Mouse (Mus musculus) spleen, postnatal 10 days (tissue): ENCODE results near the gene Wnt6.

Experiments
- DNase-seq, 2 experiments: peaks; one replicate each; pipeline ENCODE4 v3.0.0; 2021 to 2022; ENCODE audit warnings: low spot score in 2 of 2

The Wnt6 gene

DNA sequence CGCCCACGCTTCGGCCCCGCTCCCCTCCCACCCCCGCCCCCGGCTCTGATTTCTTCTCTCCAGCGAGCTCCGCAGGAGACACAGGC is at the start of gene Wnt6:
TSS of gene Wnt6 (plus strand) at position 48 of the 86 bp plus-strand sequence.
- DNase-seq, result no peak

- DNase-seq, result peak in 1 of 2 experiments; percentile 58
Measured at GRCm38 (mm10) chr1:74723748-74724147, 47.9 kb upstream of the Wnt6 start.

- DNase-seq, result no peak
Measured at GRCm38 (mm10) chr1:74726114-74726513, 45.6 kb upstream of the Wnt6 start.

GRCm38 (mm10) chr1:74726674-74727073 is 45.0 kb upstream of the Wnt6 start:
- DNase-seq, result no peak

DNA sequence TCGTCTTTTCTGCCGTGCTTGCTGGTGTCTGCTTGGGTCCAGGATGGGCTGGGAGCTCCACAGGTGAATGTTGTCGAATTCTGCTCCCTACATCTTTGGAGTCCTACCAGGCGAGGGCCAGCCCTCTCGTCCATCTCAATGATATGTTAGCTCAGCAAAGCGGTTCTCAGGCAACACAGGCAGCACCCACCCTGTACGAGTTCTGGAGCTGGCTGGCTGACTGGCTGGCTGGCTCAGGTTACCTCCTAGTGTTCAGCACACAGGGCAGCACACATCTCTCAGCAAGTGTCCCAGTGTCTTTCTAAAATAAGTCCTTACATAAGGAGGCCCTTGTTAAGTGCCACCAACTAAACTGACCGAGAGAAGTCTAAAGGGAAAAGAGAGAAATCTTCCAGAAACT is 43.2 kb upstream of the Wnt6 start:
- no peak for DNase-seq

DNA sequence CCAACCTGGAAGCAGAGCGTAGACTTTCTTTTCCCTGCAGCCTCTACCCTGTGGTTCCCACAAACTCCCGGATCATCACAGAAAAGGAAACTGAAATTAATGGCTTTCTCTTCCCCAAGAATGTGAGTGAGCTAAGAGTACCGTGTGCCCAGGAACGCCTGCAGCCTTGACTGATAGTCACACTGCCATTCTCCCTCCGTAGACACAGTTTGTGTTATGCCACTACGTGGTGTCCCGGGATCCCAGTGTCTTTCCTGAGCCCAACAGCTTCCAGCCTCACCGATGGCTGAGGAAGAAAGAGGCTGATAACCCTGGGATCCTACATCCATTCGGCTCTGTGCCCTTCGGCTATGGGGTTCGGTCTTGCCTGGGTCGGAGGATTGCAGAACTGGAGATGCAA is 34.7 kb upstream of the Wnt6 start:
- DNase-seq, result no peak

- DNase-seq, result no peak
Measured at GRCm38 (mm10) chr1:74737500-74737899, 34.2 kb upstream of the Wnt6 start.

- DNase-seq, result no peak
Measured at GRCm38 (mm10) chr1:74740846-74741245, 30.8 kb upstream of the Wnt6 start.

- no peak for DNase-seq
Measured at GRCm38 (mm10) chr1:74747335-74747734, 24.4 kb upstream of the Wnt6 start.

DNA sequence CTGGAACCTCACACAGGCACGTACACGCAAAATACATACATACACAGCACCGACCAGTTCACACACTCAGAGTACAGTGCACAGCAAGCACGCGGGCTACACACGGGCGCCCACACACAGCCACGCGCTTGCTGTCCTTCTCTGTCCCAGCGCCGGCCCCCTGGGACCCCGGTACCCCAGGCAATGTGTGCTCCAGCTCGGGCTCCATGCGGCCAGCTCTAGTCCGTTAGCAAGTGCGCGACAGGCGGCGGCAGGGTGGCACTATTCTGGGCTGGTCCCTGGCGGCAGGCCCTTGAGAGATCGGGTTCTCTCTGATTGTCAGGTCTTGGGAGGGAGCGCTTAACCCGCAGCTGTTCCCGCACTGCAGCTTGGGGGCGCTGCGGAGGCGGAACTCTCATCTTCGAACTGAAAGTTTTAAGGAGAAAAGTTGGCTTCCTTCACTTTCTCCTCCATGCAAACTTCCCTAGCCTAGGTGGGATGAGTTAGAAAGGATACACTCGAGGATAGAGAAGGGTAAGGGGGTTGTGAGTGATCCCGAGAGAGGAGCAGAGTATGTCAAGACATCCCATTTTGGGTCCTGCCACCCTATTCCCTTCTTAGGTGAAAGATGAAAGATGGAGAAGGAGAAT is 22.9 kb upstream of the Wnt6 start, which contains the start of gene Prkag3:
TSS of gene Prkag3 (minus strand) at position 579 of the 629 bp plus-strand sequence.
- DNase-seq, result peak; percentile 33 to 75

GRCm38 (mm10) chr1:74749301-74749700 is 22.4 kb upstream of the Wnt6 start:
- DNase-seq, result no peak

- no peak for DNase-seq
Measured at GRCm38 (mm10) chr1:74750683-74751082, 21.0 kb upstream of the Wnt6 start.

DNA sequence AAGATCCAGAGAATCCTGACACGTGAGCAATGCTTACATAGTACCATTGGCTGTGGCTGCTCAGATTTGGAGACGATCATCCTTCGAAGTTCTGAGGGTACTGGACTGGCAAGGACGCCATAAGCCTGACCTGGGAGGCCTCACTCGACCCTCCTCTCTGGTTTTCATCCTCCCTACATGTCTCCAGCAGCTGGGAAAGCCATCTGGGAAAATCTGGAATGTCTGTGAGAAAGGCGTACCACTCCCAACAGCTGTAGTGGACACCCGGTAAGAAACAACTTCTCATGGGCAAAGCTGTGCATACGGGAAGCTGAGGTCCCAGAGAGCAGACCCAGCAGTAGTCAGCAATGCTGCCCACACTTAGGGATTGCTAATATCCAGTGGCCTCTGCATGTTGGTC is 19.5 kb upstream of the Wnt6 start:
- DNase-seq, result no peak

DNA sequence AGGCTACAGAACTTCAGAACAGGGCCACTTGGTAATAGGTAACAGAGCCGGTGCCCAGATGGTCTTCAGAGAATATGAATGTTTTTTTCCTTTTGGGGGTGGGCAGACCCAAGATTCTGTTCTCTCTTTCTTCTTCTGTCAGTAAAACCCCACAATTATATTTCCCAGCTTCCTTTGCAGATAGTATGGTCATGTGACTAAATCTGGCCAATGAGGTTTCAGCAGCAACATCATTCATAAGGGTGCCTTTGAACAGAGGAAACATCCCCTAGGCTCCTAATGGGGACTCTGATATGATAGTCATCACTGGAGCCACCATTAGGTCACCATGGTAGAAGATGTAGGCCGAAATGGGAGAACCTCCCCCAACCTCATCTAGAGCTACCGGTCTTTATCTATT is 18.9 kb upstream of the Wnt6 start:
- no peak for DNase-seq

GRCm38 (mm10) chr1:74753266-74753974 is 18.3 kb upstream of the Wnt6 start:
- no peak for DNase-seq

DNA sequence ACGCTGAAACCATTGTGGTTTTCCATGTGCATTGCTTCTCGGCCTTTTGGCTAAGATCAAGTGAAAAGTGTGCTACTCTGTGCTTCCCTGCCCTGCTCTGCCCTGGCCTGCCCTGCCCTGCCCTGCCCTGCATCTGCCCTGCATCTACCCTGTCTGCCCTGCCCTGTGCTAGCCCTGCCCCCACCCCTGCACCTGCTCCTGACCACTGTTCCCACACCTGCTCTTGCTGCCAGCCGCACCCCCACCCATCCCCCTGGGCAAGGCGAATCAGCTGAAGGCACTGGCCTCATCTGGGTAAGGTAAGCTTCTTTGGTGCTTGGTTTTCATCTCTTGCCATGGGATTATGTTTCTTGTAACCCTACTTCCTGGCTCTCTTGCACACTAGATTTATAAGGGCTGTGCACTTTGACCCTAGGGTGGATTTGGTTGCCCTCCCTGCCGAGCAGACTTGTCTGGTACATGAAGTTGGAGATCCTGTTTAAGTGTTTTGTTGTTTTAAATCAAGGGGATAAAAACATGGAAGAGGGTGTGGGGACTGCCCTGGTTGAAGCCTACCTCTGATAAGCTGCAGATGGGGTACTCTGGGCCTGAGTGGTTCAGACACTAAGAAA is 17.4 kb upstream of the Wnt6 start:
- DNase-seq, result no peak

DNA sequence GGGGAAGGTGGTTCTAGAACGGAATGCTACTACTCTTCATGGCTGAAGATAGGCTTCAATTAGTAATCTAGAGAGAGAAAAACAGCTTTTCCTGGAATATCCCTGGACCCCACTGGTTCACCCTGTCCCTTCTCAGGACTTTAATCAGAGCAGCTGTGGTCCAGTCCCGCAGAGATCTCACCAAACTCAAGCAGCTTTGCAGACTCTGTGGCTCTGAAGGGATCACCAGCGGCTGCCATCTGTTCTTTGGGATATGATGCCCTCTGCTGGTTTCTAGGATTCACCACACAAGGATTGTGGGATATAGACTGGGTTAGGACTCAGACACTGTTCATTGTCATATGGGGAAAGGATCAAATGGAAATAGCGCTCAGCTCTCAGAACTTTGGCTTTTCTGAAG is 11.9 kb upstream of the Wnt6 start:
- DNase-seq, result no peak

DNA sequence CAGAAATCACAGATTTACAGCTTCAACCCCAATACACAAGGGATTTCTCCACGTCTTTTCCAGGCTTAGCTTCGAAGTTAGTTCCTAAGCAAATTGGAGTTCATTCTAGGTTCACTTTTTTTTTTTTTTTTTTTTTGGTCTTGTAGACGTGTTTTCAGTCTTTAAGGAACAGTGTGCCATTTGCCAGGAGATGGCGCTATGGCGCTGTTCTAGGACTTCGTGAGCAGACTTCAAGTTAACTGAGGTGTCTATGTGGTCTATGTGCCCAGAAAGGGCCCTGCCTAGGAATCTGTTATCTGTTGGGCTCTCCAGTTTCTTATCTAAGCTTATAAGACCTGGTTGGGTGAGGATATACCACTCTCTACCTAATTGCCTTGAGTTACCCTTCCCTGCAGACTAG is 8.6 kb upstream of the Wnt6 start:
- DNase-seq, result peak in 1 of 2 experiments; percentile 79

GRCm38 (mm10) chr1:74770727-74771466 is 795 bp upstream of the Wnt6 start:
- DNase-seq, result no peak

DNA sequence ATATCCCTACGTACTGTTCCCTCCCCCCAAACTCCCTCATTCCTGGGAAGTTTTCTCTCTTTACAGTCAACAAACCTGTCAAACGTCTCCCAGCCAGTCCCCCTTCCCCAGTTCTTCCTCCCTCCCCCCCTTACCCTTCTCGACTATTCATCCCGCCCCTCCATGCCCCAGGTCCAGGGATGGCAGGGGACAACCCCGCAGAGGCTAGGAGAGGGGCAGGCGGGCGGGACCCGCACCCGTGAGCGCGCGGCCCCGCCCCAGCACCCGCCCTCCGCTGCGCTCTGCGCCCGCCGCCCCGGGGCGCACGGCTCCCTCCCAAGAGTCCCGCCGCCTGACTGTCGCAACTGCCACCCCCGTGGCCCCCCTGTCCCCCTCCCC is 236 bp upstream of the Wnt6 start:
- no peak for DNase-seq

- no peak for DNase-seq
Measured at GRCm38 (mm10) chr1:74771931-74772620, 384 bp downstream of the Wnt6 start.

DNA sequence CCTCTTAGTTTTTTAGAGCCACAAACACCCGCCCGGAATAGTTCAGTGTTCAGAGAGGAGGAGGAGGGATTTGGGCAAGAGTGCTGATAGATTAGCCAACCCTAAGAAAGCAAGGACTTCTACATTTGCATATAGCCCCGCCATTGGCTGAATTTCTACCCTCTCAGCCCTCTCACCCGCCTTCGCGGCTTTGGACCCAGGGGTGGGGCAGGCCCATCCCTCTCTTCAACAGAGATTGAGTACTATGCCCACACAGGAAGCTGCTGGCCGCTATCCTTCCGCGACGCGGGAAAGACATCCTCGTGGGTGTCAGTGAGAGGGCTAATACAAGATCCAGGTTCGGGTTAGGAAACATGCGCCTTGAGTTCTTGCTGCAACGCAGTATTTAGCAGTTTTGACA is 1.4 kb downstream of the Wnt6 start:
- peak in 1 of 2 experiments; percentile 61 for DNase-seq
